8 mouse cellular contexts compared by ENCODE assay signal in the genomic region with DNA sequence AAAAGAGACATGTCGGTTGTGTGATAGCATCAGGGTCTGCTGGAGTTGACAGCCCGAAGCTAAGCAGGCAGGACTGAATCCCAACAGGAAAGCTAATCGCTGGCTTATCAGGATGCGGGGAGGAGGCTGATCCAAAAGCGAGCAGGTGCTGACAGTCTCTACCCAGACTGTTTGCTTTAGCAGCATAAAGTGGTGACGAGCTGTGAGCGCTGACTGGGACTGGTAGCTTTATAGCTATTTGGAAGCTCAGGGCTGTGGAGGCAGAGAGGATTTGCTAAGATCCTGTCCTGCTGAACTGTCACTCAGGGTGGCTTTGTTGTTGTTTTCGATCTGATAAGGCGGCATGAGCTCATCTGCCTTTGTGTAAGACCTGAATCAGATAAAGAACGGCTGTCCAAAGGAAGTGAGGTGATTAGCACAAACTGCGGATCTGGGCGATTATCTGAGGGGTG.
DNase-seq lines count a peak whose midpoint lies in the region; ATAC-seq lines count a peak whose summit lies in the region.

No protein-coding gene starts in this region.

- peaks cover 12% of the 10 kb centered on the region; the same call in 1 of the 2 replicates for H3K4me1 ChIP-seq in kidney, embryonic 14.5 days (ENCODE audit: control insufficient read depth, insufficient read depth, low read length)
- peaks cover 32% of the 10 kb centered on the region for H3K4me1 ChIP-seq in heart, embryonic 12.5 days (replicated peaks)

- H3K9ac ChIP-seq in kidney, embryonic 14.5 days (ENCODE audit: low read depth, low read length) = no peak overlapping the region
- H3K9ac ChIP-seq in heart, embryonic 12.5 days = peak overlapping the region; percentile 50; the same call in 1 of the 2 replicates

- H3K9me3 ChIP-seq in kidney, embryonic 14.5 days (ENCODE audit: control insufficient read depth, low read length) = no peaks in the 10 kb centered on the region
- H3K9me3 ChIP-seq in heart, embryonic 12.5 days (replicated peaks) = no peaks in the 10 kb centered on the region

- H3K27ac ChIP-seq in kidney, embryonic 14.5 days (ENCODE audit: low read depth, low read length) = no peak overlapping the region; the same call in 1 of the 2 replicates
- H3K27ac ChIP-seq in heart, embryonic 12.5 days (ENCODE audit: poor library complexity, severe bottlenecking) = peak overlapping the region; percentile 99

- H3K36me3 ChIP-seq in kidney, embryonic 14.5 days (ENCODE audit: control insufficient read depth, insufficient read depth, low read length) = no peaks in the 10 kb centered on the region
- 0 out of 2 replicates have a peak, but pooled peaks cover 11% of the 10 kb centered on the region for H3K36me3 ChIP-seq in heart, embryonic 12.5 days

- no peak overlapping the region for H3K4me3 ChIP-seq in kidney, embryonic 14.5 days (ENCODE audit: low read length)
- H3K4me3 ChIP-seq in heart, embryonic 12.5 days = peak overlapping the region; percentile 19

- 20% methylated on average over 12 of the region's 12 CpGs for WGBS in kidney, embryonic 14.5 days
- under 1% methylated on average over 12 of the region's 12 CpGs for WGBS in heart, embryonic 12.5 days

- no peak overlapping the region for H3K4me2 ChIP-seq in kidney, embryonic 14.5 days (replicated peaks; ENCODE audit: low read depth, low read length)
- peak overlapping the region; percentile 59 for H3K4me2 ChIP-seq in heart, embryonic 12.5 days

- H3K27me3 ChIP-seq in kidney, embryonic 14.5 days (ENCODE audit: control insufficient read depth, insufficient read depth, low read length) = no peaks in the 10 kb centered on the region
- peaks cover 7% of the 10 kb centered on the region; the same call in 1 of the 2 replicates for H3K27me3 ChIP-seq in heart, embryonic 12.5 days (replicated peaks)

- DNase-seq in kidney, adult 8-10 months = no peak
- DNase-seq in embryo, embryonic 10.5 days (ENCODE audit: low spot score) = peak; percentile 61
- peak; percentile 33 to 46 for DNase-seq in layer of hippocampus, postnatal 25 days (ENCODE audit: extremely low spot score in 1 of 2, low spot score in 1 of 2)
- DNase-seq in lung, postnatal 14 days = peak; percentile 26
- DNase-seq in right cerebral cortex, adult 18-20 months = peak; percentile 66
- no peak for DNase-seq in ovary, postnatal 14 days (ENCODE audit: low spot score)

- ATAC-seq in kidney, embryonic 14.5 days (ENCODE audit: low FRiP score, low TSS enrichment) = 0 out of 2 replicates have a peak, but pooled peaks have one; percentile 39
- peak; percentile 74 for ATAC-seq in heart, embryonic 12.5 days (ENCODE audit: insufficient number of reproducible peaks, low FRiP score)

Comparison
In these comparisons a context has a peak if more than half of its experiments do, and no peak if none do; other contexts are left out.
1. DNase-seq: peak in embryo, embryonic 10.5 days (single experiment), layer of hippocampus, postnatal 25 days (2 of 2), lung, postnatal 14 days (single experiment) and right cerebral cortex, adult 18-20 months (single experiment); none in kidney, adult 8-10 months (0 of 2) and ovary, postnatal 14 days (single experiment).